Mouse (Mus musculus) 3134 (cell line): ENCODE data around the gene Arl15.

Source experiments
- DNase-seq: peaks from one replicate; pipeline ENCODE4 v3.0.0-alpha.2; 2011; ENCODE audit warnings: low spot score; ENCODE audit not compliant: insufficient read length; ENCODE audit errors: extremely low read depth

Arl15 gene

GRCm38 (mm10) chr13:113799361-113799760 is 5.1 kb downstream of the Arl15 start:
- no peak for DNase-seq

DNA sequence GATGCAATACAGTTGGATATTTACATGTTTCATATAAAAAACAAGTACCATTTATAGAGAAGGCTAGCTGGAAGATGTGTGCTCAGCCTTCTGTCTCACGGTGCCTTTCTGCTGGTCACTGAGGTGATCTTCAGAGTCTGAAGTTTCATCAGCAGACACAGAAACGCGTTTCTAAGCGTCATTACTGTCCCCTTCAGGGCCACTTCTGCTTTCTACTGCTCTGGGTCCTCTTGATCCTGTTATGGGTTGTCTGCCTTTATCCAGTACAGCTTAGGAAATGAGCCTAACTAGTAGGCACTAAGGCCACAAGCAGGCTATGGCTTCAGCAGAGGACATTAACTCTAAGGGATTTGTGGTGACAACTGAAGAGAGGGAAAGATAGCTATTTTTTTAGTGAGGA is 5.9 kb downstream of the Arl15 start:
- no peak for DNase-seq

GRCm38 (mm10) chr13:113802571-113802970 is 8.3 kb downstream of the Arl15 start:
- no peak for DNase-seq

DNA sequence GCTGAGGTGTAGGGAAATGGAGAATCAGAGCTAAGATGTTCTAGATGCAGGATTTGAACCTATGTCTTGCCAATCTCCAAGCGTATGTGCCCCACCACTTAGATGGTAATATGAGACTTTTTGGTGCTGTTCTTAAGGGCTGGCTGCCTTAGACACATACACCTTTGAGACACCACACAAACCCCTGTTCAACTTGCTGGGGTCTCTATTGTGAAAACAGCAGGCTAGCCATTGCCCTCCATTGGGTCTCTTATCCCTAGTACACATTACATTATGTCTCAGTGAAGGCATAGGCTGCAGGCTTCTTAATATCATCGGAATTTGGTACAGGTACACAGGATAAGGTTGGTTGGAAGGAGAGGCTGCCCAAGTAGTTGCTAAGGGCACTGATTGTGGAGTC is 16.8 kb downstream of the Arl15 start:
- no peak for DNase-seq

DNA sequence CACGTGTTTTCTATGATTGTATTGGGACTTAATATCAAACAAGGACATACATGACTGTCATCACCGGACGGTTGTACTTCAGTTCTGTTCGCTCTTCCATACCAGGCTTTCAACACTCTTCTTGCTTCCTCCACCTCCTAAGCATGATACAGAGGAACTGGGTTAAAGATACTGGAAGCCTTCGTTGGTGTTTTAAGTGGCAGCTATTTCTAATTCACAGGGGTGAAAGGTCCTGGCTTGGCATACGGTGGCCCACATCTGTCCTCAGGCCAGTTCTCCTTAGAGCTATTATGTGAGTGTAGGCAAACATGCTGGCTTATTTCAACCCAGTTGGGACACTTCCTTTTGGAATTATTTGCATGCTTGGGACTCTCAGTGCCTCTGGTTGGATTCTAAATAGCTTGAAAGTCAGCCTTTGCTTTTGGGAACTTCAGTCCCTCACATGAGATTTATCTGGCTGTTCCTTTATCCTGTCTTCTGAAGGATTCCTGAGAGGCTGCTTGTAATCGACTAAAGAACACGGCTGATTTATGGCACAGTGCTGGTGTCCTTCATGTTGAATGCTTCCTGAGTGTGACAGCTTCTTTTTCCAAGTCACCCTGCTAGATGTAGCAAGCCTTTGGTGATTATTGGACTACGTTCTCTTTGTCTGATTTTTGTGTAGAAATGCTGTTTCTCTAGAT is 17.7 kb downstream of the Arl15 start:
- no peak for DNase-seq

GRCm38 (mm10) chr13:113812593-113812975 is 18.3 kb downstream of the Arl15 start:
- DNase-seq: no peak

GRCm38 (mm10) chr13:113814121-113814520 is 19.8 kb downstream of the Arl15 start:
- DNase-seq: no peak

- DNase-seq: no peak
These were observed 21.6 kb downstream of the Arl15 start for GRCm38 (mm10) chr13:113815697-113816420.

DNA sequence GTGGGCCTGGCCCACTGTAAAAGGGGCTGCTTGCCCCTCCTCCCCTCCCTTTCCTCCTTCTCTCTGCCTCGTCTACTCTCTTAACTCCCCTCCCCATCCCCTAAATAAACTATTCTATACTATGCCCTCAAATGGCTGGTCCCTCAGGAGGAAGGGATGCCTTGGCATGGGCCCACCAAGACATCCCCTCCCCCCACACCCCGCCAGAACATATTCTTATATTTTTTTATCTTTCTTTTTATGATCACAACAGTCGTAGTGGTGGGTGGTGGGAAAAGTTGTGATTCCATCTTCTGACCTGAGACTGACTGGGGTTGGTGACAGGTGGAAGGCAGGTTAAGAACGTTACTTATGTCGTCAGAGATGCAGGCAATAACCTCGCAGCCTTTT is 22.1 kb downstream of the Arl15 start:
- no peak for DNase-seq

DNA sequence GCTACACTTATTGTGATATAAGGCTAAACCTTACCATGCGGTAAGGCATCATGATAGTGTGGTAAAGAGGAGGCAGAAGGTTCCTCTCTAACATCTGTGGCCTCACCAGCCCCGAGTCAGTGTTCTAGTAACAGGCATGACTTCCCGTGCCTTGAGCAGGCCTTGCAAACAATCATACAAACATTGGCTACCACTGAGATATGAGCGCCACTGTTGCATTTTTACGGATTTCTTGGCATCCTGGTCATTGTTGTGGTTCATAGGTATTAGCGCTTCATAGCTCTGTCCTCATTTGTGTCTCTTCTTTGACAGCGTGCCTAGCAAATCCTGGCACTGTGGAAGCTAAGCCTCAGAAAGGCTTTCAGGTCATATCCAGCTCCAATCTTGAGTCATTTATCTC is 24.7 kb downstream of the Arl15 start:
- DNase-seq: no peak

- no peak for DNase-seq
These were observed 25.9 kb downstream of the Arl15 start for GRCm38 (mm10) chr13:113820176-113820575.

DNA sequence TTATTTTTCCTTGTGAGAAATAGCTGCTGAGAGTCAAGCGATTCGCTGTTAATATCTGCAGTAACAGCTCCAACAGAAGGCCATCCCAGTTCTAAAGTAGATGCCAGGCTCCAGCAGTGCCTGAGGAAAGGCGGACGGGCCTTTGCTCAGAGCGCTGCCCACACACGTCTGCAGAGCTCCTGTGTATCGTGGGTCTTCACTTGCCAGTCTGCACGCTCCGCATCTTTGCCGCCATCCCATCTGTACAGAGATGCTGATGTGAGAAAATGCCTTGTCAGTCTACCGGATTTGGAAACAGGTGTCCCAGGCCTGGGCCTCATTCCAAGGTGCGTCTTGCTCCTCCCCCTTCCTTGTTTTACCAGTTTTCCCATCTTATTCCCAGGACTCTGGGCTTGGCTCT is 27.6 kb downstream of the Arl15 start:
- no peak for DNase-seq

DNA sequence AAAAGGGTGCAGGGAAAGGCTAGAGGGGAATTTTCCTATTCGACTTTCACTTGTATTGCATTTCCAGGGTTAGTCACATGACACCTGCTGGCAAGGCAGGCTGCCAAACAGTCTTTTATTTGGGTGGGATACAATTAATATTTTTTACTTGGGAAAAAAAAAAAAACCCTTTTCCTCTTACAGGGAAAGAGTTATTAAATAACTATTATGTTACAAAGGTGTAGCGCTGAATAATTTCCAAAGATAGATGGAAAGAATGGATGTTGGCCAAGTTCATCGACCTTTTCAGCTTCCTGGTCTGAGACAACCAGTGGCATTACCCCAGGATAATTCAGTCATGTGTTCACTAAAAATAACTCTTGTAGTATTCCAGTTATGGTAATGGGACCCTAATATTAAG is 29.7 kb downstream of the Arl15 start:
- no peak for DNase-seq

DNA sequence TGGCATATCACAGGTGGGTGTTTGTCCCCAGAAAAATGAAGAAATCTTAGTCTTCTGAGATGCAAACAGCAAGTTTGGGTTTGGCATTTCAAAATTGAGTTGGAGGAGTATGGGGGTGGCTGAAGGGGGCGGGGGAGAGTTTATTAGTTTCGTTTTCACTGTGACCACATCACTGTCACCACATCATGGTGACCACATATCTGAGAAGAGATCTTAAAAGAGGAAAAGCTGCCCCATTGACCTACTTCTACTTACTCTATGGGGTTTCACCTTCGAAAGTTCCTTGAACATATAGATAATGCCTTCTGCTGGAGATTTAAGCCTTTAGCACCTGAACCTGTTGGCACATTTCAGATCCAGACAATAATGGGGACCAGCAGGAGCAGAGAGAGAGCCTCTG is 34.3 kb downstream of the Arl15 start:
- no peak for DNase-seq

- peak; percentile 40 for DNase-seq
These were observed 34.8 kb downstream of the Arl15 start for GRCm38 (mm10) chr13:113829079-113829478.

DNA sequence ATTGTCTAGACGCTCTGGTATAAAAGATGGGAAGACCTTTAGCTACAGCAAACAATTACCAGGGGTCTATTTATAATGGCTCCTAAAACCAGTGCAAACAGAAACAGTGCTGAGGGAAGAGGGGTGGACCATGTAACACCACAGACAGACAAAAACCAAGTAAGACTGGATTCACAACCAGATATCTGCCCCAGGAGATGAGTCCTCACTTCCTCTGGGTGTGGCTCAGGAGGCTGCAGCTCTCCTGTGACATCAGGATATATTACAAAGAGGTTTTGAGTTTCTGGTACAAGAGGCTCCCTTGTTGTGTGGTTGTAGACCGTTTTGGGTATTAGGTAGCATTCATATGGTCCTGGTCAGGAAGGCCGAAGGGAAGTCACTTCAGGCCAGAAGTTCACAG is 36.5 kb downstream of the Arl15 start:
- no peak for DNase-seq

DNA sequence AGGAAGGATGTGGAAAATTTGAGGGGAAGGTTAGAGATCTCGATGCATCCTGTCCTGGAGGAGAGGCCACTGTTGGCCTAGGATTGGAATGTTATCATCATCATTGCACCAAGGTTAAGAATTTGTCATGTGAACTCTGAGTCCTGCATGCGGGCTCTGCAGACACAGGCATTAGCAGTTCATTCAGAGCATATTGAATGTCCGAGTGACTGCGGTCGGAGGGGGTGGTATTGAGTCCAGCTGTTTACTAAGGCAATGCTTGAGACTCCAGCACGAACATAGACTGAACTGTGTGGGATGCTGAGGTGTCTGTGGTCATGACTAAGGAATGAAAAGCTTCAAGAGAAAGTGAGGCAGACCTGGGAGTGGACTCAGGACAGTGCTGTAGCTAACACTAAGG is 38.6 kb downstream of the Arl15 start:
- DNase-seq: no peak

DNA sequence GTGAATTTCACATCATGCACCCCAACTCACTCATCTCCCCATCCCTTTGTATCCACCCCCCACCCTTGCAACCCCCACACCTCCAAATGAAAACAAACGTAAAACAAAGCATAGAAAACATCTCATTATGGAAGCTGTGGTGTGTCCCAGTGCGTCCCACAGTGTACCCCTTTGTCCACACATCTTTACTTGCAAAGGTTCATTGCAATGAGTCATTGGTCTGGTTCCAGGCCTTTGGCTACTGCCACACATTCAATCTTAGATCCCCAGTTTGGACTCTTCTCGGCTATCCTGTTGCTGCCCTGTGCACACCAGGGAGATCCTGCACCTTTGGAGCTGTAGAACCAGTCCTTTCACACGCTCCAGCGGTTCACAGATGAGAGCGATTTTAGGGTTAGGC is 41.6 kb downstream of the Arl15 start:
- DNase-seq: no peak

DNA sequence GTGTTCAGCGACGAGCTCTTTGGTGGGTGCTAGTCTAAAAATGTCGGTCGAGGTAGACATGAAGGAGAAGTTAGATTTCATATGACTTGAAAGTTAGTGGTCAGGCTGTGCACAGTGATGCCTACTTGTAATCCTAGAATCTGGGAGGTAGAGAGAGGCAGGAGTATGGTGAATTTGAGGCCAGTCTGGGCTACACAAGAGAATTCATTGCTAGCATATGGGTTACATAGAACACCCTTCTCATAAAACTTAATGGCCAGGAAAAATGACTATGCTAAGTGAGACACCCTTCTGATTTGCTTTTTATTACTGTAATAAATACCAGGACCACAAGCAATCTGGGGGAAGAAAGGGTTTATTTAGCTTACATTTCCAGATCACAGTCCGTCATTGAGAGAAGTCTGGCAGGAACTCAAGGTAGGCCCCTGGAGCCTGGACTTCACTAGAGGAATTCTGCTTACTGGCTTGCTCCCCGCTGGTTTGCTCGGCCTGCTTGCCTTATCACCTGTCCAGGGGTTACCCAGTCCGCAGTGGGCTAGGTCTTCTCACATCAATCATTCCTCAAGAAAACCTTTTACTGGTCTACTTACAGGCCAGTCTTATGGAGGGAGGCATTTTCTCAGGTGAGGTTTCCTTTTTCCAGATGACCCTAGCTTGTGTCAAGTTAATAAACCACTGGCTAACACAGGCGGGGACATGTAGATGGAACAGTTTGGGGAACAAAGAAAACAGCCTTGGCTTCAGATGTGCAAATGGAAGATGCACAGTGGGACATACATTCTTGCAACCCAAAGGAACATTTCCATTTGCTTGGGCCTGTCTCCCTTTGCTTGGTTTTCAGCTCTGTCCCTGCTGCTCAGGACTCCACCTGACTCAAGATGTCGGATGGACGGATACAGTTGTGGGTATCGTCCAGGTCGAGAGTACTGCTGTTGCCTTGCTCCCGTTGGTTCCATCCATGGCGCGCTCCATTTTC is 44.6 kb downstream of the Arl15 start:
- no peak for DNase-seq

- no peak for DNase-seq
These were observed 46.1 kb downstream of the Arl15 start for GRCm38 (mm10) chr13:113840421-113840820.
